Mouse (Mus musculus): ENCODE measurements around the gene Tnfrsf22. TPM values are rescaled to one million over a fixed set of nuclear protein-coding genes. Genes with fewer than 3 reads are reported as not detected.

Gene Tnfrsf22
- polyA plus RNA-seq (2015; fragmentation: Nextera tagmentation; extraction: Ambion mirVana) = 3.5 and 5.0 TPM in 2 replicates

DNA sequence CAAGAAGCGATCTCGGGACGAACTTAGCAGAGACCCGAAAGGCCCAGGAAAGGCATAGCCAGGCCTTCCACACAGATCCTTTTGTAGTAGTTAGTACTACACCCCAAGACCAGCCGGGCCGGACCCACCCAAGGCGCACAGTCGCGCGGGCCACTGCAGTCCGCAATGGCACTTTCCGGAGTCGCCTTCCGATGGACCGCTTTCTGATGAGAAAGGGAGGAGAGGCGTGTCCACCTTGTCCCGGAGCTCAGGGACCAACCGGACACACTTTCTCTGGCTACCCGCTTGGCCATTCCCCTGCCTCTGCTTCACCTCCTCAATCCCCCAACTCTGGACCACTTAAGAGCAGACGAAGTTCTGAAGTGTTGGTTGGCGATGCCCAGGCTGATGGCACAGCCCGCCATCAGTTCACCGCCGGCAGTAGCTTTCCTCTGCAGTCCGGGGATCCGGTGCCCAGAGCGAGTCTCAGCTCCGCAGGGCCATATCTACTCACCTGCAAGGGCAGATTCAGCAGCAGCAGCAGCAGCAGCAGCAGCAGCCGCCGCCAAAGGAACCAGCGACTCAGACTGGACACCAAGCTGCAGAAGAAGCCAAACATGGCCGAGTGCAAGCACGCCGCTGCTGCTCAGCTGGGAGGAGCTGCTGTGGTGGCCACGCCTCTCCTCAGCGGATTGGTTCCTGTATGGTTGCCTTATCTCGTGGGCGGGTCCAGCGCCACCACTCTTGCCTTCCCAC lies at the start of gene Tnfrsf22:
Gene Tnfrsf22, minus strand, starts transcription at position 628 of the 735 bp plus-strand sequence.

GRCm38 (mm10) chr7:143685359-143686067 lies 36.1 kb upstream of the Tnfrsf22 start, which contains the start of gene Tnfrsf23:
Tnfrsf23 (minus strand) TSS chr7:143685872.

GRCm38 (mm10) chr7:143628540-143628939 lies 20.9 kb downstream of the Tnfrsf22 start, which contains the start of gene Tnfrsf26:
Tnfrsf26 (minus strand) TSS chr7:143628722.

DNA sequence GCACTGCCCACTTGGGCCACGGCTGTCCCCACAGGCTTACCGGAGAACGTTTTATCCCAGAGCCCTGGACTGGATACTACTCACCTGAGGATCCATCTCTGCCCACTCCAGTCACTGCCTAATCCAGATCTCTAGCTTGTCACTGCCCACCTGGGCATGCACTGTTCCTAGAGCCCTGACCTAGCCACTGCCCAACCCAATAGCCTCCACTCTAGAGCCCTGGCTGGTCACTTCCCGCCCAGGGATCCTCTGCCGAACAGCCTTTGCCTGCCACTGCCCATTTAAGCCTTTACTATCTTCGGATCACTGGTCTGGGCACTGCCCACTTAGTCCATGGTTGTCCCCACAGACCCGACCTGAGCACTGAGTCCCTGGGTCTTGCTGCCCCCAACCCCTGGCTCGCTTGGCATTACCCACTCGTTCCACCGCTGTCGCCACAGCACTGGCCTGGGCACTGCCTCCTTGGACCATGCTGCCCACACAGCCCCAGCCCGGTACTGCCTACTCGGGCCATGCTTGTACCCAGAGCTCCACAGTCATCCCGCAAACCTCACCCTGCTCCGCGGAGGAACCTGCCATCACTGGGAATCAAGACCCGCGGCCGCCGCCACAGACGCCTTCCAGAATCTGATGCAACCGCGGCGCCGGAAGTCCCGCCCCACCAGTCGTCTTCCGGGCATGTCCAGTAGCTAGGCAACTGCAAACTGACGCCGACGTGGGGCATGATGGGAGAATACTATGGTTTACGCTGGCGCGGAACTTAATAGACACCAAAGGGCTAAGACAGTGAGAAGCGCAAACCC lies 49.8 kb downstream of the Tnfrsf22 start, which contains the start of gene Cars:
Gene Cars, minus strand, starts transcription at position 663 of the 803 bp plus-strand sequence.

Other genes starting within 250 kb of the Tnfrsf22 start
- 1,242 and 2,192 TPM in 2 replicates for gene Cdkn1c, start 188.6 kb downstream of the Tnfrsf22 start, polyA plus RNA-seq (2015; fragmentation: Nextera tagmentation; extraction: Ambion mirVana)
- gene Slc22a18, start 175.9 kb downstream of the Tnfrsf22 start, polyA plus RNA-seq (2015; fragmentation: Nextera tagmentation; extraction: Ambion mirVana) = 2.0 and 3.3 TPM in 2 replicates
- gene Phlda2, start 146.5 kb downstream of the Tnfrsf22 start, polyA plus RNA-seq (2015; fragmentation: Nextera tagmentation; extraction: Ambion mirVana) = 5.1 and 5.2 TPM in 2 replicates
- 116 and 140 TPM in 2 replicates for gene Nap1l4, start 100.6 kb downstream of the Tnfrsf22 start, polyA plus RNA-seq (2015; fragmentation: Nextera tagmentation; extraction: Ambion mirVana)
- 21.6 and 29.9 TPM in 2 replicates for gene Cars, start 49.6 kb downstream of the Tnfrsf22 start, polyA plus RNA-seq (2015; fragmentation: Nextera tagmentation; extraction: Ambion mirVana)
- gene Tnfrsf26, start 20.9 kb downstream of the Tnfrsf22 start, polyA plus RNA-seq (2015; fragmentation: Nextera tagmentation; extraction: Ambion mirVana) = 0.84 and 0.88 TPM in 2 replicates
- gene Tnfrsf23, start 36.2 kb upstream of the Tnfrsf22 start, polyA plus RNA-seq (2015; fragmentation: Nextera tagmentation; extraction: Ambion mirVana) = 2.4 and 3.1 TPM in 2 replicates
- 17.7 and 22.4 TPM in 2 replicates for gene Osbpl5, start 107.3 kb upstream of the Tnfrsf22 start, polyA plus RNA-seq (2015; fragmentation: Nextera tagmentation; extraction: Ambion mirVana)
- 0.37 and 0.84 TPM in 2 replicates for gene Mrgprg, start 117.3 kb upstream of the Tnfrsf22 start, polyA plus RNA-seq (2015; fragmentation: Nextera tagmentation; extraction: Ambion mirVana)
- 1.9 and 4.8 TPM in 2 replicates for gene Mrgpre, start 134.8 kb upstream of the Tnfrsf22 start, polyA plus RNA-seq (2015; fragmentation: Nextera tagmentation; extraction: Ambion mirVana)
- gene Nadsyn1, start 173.2 kb upstream of the Tnfrsf22 start, polyA plus RNA-seq (2015; fragmentation: Nextera tagmentation; extraction: Ambion mirVana) = 4.5 and 9.0 TPM in 2 replicates
- 97.3 and 187 TPM in 2 replicates for gene Dhcr7, start 173.5 kb upstream of the Tnfrsf22 start, polyA plus RNA-seq (2015; fragmentation: Nextera tagmentation; extraction: Ambion mirVana)
- gene Gm498, start 217.2 kb upstream of the Tnfrsf22 start, polyA plus RNA-seq (2015; fragmentation: Nextera tagmentation; extraction: Ambion mirVana) = not detected in 2 replicates